Mouse (Mus musculus) hindbrain, embryonic 11.5 days (tissue): ENCODE results near the gene Pcbp2. TPM values are rescaled to one million over a fixed set of nuclear protein-coding genes. Genes with fewer than 3 reads are reported as not detected.

Experiments
- ATAC-seq: fragments of 200-750 bp; cut with Nextera tagmentation; 2 replicates; pipeline ENCODE4 v1.8.0; 2017; ENCODE audit warnings: mild to moderate bottlenecking, moderate TSS enrichment, moderate library complexity; ENCODE audit not compliant: low FRiP score
- DNase-seq: peaks from one replicate; pipeline ENCODE4 v3.0.0-alpha.2; 2015; ENCODE audit warnings: low spot score
- H3K27ac ChIP-seq: fragments of 300-500 bp; sonication (generic); 2 replicates; pipeline ENCODE4 v1.5.1; 2014; ENCODE audit warnings: mild to moderate bottlenecking, low read depth, low read length
- H3K27me3 ChIP-seq: fragments of 300-500 bp; sonication (generic); 2 replicates; pipeline ENCODE4 v1.6.1; 2014; ENCODE audit warnings: mild to moderate bottlenecking, low read length, moderate library complexity, mixed read lengths; ENCODE audit not compliant: control insufficient read depth, insufficient read depth
- H3K36me3 ChIP-seq: fragments of 300-500 bp; sonication (generic); 2 replicates; pipeline ENCODE4 v1.6.1; 2014; ENCODE audit warnings: mild to moderate bottlenecking, low read length, moderate library complexity, mixed read lengths; ENCODE audit not compliant: control insufficient read depth, insufficient read depth
- H3K4me1 ChIP-seq: fragments of 300-500 bp; sonication (generic); replicated peaks from 2 replicates; pipeline ENCODE4 v1.6.1; 2014; ENCODE audit warnings: low read length, mixed read lengths; ENCODE audit not compliant: control insufficient read depth, insufficient read depth
- H3K4me2 ChIP-seq: fragments of 300-500 bp; sonication (generic); replicated peaks from 2 replicates; pipeline ENCODE4 v1.6.1; 2014; ENCODE audit warnings: mild to moderate bottlenecking, low read depth, low read length
- H3K4me3 ChIP-seq: fragments of 300-500 bp; sonication (generic); 2 replicates; pipeline ENCODE4 v1.5.1; 2014; ENCODE audit warnings: low read depth, low read length
- H3K9ac ChIP-seq: fragments of 300-500 bp; sonication (generic); 2 replicates; pipeline ENCODE4 v1.6.1; 2014; ENCODE audit warnings: low read depth, low read length
- H3K9me3 ChIP-seq: fragments of 300-500 bp; sonication (generic); 2 replicates; pipeline ENCODE4 v1.6.1; 2016; ENCODE audit warnings: low read length; ENCODE audit not compliant: control insufficient read depth
- WGBS: fragments of 180-500 bp; shearing (Covaris S2); extraction: QIAGEN DNeasy Blood & Tissue Kit; methylation state at CpG from one replicate; pipeline ENCODE4 v1.1.7; 2014; 5-methylcytosine and 5-hydroxymethylcytosine counted together
- polyA plus RNA-seq: library from polyadenylated mRNA; unstranded; fragments of >200 nt; fragmentation: Nextera tagmentation; extraction: Ambion mirVana; gene quantifications from 2 replicates; pipeline ENCODE4 v1.2.1, GENCODE M21; 2014

Pcbp2 gene
- 238 and 273 TPM in 2 replicates for polyA plus RNA-seq

DNA sequence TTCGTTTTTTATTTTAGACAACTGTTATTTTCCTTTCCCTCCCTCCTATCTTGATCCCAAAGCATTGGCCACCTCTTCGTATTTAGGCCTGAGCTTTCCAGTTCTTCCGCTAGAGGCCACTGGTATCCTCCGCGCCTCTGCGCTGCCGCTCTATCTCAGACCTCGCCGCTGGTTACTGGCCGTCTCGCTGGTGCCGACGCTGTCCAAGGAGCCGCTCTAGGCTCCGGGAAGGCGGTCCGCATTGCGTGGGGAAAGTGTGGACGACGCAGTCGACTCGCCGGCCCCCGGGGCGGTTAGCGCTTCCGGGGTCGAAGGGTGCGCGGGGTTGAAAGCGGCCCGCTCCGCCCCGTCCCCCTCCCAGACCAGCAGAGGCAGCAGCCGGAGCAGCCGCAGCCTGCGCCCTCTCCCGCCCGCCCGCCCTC, at the start of gene Pcbp2:
Gene Pcbp2, plus strand, starts transcription at position 357 of the 422 bp plus-strand sequence.
- Histone ChIP-seq H3K27ac (peak within 1 kb of the TSS; percentile 96), H3K4me1 (no peaks in the 10 kb centered on the region), H3K36me3 (peaks cover 8% of the 10 kb centered on the region), H3K4me2 (peak within 1 kb of the TSS; percentile 41), H3K4me3 (peak within 1 kb of the TSS; percentile 77), H3K9me3 (no peaks in the 10 kb centered on the region), H3K27me3 (no peaks in the 10 kb centered on the region), H3K9ac (peak within 1 kb of the TSS; percentile 85)
- WGBS, result 1% methylated on average over 32 of the region's 40 CpGs
- peak; percentile 97 for DNase-seq
- ATAC-seq, result peak; percentile 99

DNA sequence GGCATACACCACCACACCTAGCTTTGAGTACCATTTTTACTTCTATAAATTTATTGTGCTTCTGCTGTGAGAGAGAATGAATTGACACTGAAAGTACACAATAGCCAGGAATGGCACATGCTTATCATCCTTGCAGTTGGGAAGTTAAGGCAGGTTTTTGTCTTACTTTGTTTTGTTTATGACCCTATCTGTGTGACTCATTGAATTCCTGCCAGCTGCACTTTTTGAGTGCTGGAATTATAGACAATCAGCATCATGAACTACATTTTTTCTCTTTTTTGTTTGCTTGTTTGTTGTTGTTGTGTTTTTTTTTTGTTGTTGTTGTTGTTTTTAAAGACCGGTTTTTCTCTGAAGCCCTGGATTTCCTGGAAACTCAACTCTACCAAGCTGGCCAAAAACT, 49.4 kb upstream of the Pcbp2 start:
- DNase-seq (no peak), ATAC-seq (no peak)
- 72% methylated on average over 1 of the region's 1 CpGs for WGBS
- no peaks in the 10 kb centered on the region for H3K27me3 ChIP-seq
- H3K4me1 ChIP-seq, result no peaks in the 10 kb centered on the region
- H3K4me2 ChIP-seq, result no peak overlapping the region
- H3K27ac ChIP-seq, result no peak overlapping the region
- no peaks in the 10 kb centered on the region for H3K36me3 ChIP-seq
- no peak overlapping the region for H3K4me3 ChIP-seq
- H3K9ac ChIP-seq, result no peak overlapping the region
- no peaks in the 10 kb centered on the region for H3K9me3 ChIP-seq

DNA sequence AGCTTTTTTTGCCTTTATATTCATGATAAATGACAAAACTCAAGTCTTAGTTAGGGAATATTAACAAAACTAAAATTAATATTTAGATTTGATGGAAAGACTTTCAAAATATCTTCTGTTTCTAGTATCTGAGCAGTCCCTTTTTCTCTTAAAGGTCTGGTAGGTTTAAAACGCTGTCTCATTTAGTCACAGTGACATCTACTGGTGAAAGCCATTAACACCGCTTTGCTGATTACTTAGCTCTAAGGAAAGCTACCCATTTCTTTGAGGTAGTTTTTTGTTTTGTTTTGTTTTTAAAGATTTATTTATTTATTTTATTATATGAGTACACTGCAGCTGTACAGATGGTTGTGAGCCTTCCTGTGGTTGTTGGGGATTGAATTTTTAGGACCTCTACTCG, 48.9 kb upstream of the Pcbp2 start:
- Histone ChIP-seq H3K4me2 (no peak overlapping the region), H3K9me3 (no peaks in the 10 kb centered on the region), H3K27ac (no peak overlapping the region), H3K27me3 (no peaks in the 10 kb centered on the region), H3K4me1 (no peaks in the 10 kb centered on the region), H3K9ac (no peak overlapping the region), H3K36me3 (no peaks in the 10 kb centered on the region), H3K4me3 (no peak overlapping the region)
- ATAC-seq, result no peak
- WGBS, result 64% methylated on average over 3 of the region's 3 CpGs
- peak; percentile 69 for DNase-seq

- no peaks in the 10 kb centered on the region for H3K9me3 ChIP-seq
Measured at GRCm38 (mm10) chr15:102423602-102424240, 46.6 kb upstream of the Pcbp2 start.

GRCm38 (mm10) chr15:102424657-102425056, 45.7 kb upstream of the Pcbp2 start:
- ATAC-seq, result no peak
- no peaks in the 10 kb centered on the region for H3K27me3 ChIP-seq

More at GRCm38 (mm10) chr15:102423602-102424240, 46.6 kb upstream of the Pcbp2 start:
- Histone ChIP-seq H3K27me3 (no peaks in the 10 kb centered on the region), H3K36me3 (peaks cover 5% of the 10 kb centered on the region), H3K4me2 (no peak overlapping the region), H3K27ac (no peak overlapping the region), H3K9ac (no peak overlapping the region), H3K4me1 (no peaks in the 10 kb centered on the region), H3K4me3 (no peak overlapping the region)
- WGBS, result 97% methylated on average over 2 of the region's 2 CpGs
- no peak for ATAC-seq
- DNase-seq, result no peak

DNA sequence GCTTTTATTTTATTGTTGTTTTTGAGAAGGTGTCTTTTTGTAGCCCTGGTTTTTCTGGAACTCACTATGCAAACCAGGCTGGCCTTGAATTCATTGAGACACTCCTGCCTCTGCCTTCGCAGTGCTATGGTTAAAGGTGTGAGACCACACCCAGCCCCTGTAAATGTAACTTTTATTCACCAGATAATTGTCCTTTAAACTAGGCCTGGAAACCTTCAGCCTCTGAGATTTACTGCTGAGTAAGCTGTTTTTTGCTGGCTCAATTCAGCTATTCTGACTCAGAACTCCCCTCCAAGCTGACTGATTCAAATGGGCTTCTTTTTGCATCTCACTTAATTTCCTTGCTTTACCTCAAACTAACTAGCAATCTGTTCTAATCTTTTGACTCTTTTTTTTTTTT, 43.4 kb upstream of the Pcbp2 start:
- no peak for DNase-seq
- H3K36me3 ChIP-seq, result peaks cover 13% of the 10 kb centered on the region

More at GRCm38 (mm10) chr15:102424657-102425056, 45.7 kb upstream of the Pcbp2 start:
- Histone ChIP-seq H3K4me3 (no peak overlapping the region), H3K4me2 (no peak overlapping the region), H3K9ac (no peak overlapping the region), H3K4me1 (no peaks in the 10 kb centered on the region), H3K36me3 (peaks cover 5% of the 10 kb centered on the region), H3K27ac (no peak overlapping the region), H3K9me3 (no peaks in the 10 kb centered on the region)
- DNase-seq, result no peak
- WGBS, result 97% methylated on average over 2 of the region's 2 CpGs

DNA sequence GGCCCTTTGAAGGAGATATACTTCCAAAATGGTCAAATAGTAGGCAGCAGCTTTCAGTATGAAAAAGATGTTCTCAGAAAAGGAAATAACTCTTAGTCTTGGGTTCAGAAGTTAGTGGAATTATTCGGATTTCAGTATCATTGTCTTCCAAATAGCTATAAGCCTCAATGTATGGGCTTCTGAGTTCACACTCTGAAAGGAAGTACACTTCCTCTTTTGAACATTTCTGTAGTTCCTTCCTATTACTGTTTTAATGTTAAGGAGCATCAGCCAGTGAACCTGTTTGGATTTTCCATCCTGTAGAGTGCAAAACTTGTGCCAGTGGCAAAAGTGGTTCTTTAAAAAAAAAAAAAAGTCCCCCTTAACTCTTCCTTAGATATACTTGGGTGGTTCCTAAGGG, 38.3 kb upstream of the Pcbp2 start:
- no peaks in the 10 kb centered on the region for H3K4me1 ChIP-seq
- H3K9ac ChIP-seq, result no peak overlapping the region
- no peak for DNase-seq
- H3K4me3 ChIP-seq, result no peak overlapping the region
- WGBS, result 93% methylated on average over 1 of the region's 1 CpGs
- peaks cover 11% of the 10 kb centered on the region for H3K36me3 ChIP-seq
- no peak overlapping the region for H3K27ac ChIP-seq
- no peak overlapping the region for H3K4me2 ChIP-seq
- H3K9me3 ChIP-seq, result no peaks in the 10 kb centered on the region
- H3K27me3 ChIP-seq, result no peaks in the 10 kb centered on the region
- ATAC-seq, result no peak

More for the DNA sequence above, 43.4 kb upstream of the Pcbp2 start:
- Histone ChIP-seq H3K9ac (no peak overlapping the region), H3K4me2 (no peak overlapping the region), H3K4me1 (no peaks in the 10 kb centered on the region), H3K4me3 (no peak overlapping the region), H3K27me3 (no peaks in the 10 kb centered on the region), H3K9me3 (no peaks in the 10 kb centered on the region), H3K27ac (no peak overlapping the region)
- no peak for ATAC-seq
- WGBS, result 96% methylated on average over 1 of the region's 1 CpGs

GRCm38 (mm10) chr15:102433173-102433572, 37.2 kb upstream of the Pcbp2 start:
- no peak overlapping the region for H3K4me2 ChIP-seq
- H3K4me1 ChIP-seq, result no peaks in the 10 kb centered on the region
- WGBS, result 96% methylated on average over 4 of the region's 4 CpGs
- no peak overlapping the region for H3K27ac ChIP-seq
- ATAC-seq, result no peak
- no peak overlapping the region for H3K4me3 ChIP-seq
- no peak for DNase-seq
- no peak overlapping the region for H3K9ac ChIP-seq
- H3K27me3 ChIP-seq, result no peaks in the 10 kb centered on the region
- peaks cover 11% of the 10 kb centered on the region; the same call in 1 of the 2 replicates for H3K36me3 ChIP-seq
- no peaks in the 10 kb centered on the region for H3K9me3 ChIP-seq

- no peaks in the 10 kb centered on the region for H3K36me3 ChIP-seq
- no peak overlapping the region for H3K4me2 ChIP-seq
- no peak for ATAC-seq
- no peak overlapping the region for H3K4me3 ChIP-seq
- 44% methylated on average over 2 of the region's 2 CpGs for WGBS
- no peaks in the 10 kb centered on the region for H3K4me1 ChIP-seq
- H3K27me3 ChIP-seq, result no peaks in the 10 kb centered on the region
- no peaks in the 10 kb centered on the region for H3K9me3 ChIP-seq
- H3K9ac ChIP-seq, result no peak overlapping the region
- H3K27ac ChIP-seq, result no peak overlapping the region
- peak; percentile 91 for DNase-seq
Measured at GRCm38 (mm10) chr15:102442490-102442889, 27.8 kb upstream of the Pcbp2 start.
